Mouse (Mus musculus) brain, embryonic 14.5 days (tissue): ENCODE data around the gene Cnpy1.

Experiments
- CTCF ChIP-seq: fragments of 200-500 bp; IDR thresholded peaks from 2 replicates; pipeline ENCODE4 v1.5.1; 2012; ENCODE audit warnings: inconsistent platforms, mild to moderate bottlenecking, moderate library complexity, borderline replicate concordance; ENCODE audit not compliant: insufficient read depth, insufficient read length; ENCODE audit errors: extremely low read depth
- POLR2A ChIP-seq: fragments of 200-500 bp; IDR thresholded peaks from 2 replicates; pipeline ENCODE4 v1.6.1; 2012; ENCODE audit warnings: mild to moderate bottlenecking, inconsistent platforms, borderline replicate concordance; ENCODE audit not compliant: poor library complexity, insufficient read depth, insufficient read length, severe bottlenecking; ENCODE audit errors: extremely low read depth

DNA sequence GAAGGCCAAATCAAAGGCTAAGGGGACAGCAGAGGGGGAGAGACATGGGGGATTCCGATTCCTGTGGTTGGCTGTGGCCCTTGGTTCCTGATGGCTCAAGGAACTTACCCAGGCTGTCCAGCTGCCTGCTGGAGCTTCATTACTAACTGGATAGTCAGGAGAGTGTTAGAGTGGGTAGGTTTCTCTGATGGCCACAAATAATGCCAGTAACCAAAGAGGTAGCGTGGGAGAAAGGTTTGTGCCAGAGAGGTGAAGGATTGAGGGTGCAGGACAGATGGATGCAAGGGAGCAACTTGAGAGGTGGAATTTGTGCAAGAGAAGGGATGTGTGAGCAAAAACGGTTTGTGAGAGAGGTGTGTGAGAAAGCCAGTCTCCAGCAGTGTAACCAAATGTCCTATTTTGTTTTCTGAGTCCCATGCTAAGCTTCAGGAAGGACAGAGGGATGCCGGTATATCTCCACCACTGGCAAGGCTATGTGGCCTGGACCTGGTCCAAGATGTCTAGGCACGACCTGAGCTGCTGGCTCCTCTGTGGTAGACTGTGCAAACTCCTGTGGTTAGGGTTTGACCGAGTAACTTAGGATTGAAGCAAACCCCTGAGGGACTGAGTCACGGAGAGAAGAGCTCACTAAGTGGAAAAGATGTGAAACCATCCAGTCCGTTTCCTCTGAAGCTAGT lies 2.0 kb downstream of the Cnpy1 start:
- TF ChIP-seq POLR2A (no peak), CTCF (no peak)
